Mouse (Mus musculus) thymus, postnatal 0 days (tissue): ENCODE results near the gene B130006D01Rik. TPM values are rescaled to one million over a fixed set of nuclear protein-coding genes. Genes with fewer than 3 reads are reported as not detected.

Experiments used
- DNase-seq: peaks from one replicate; pipeline ENCODE4 v3.0.0-alpha.2; 2015; ENCODE audit warnings: low spot score
- polyA plus RNA-seq: library from polyadenylated mRNA; unstranded; fragments of >200 nt; fragmentation: Nextera tagmentation; extraction: Ambion mirVana; gene quantifications from 2 replicates; pipeline ENCODE4 v1.2.1, GENCODE M21; 2015

The B130006D01Rik gene
- polyA plus RNA-seq, 1 experiment from 2014 or later = 1.0 TPM

DNA sequence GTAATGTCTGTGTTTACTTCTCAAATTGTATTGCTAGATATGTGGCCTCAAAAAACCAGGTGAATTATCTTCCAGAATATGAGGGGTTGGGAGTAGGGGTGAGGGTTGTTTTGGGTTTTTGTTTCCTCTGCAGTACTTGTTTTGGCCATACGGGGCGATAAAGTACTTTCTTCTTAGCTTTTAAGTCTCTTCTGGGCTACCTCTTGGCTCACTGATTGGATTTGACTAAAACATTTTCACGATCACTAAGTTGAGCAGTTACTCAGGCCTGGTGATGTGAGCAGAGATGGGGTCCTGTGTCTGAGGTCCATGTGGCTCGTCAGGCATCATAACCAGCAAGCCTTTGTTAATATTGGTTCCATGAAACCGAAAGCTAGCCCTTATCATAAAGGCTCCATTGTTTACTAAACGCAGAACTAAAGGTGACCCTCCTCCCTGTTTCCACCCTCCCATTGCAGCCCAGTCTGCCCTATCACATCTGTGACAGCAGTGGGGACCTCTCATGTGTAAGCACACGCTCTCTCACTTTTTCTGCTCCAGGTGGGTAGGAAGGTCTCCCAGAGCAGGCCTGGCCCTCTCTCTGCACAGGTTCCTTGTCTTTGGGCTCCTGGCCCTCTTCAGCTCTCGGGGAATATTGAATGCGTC, 47.5 kb downstream of the B130006D01Rik start:
- DNase-seq = peak; percentile 33

DNA sequence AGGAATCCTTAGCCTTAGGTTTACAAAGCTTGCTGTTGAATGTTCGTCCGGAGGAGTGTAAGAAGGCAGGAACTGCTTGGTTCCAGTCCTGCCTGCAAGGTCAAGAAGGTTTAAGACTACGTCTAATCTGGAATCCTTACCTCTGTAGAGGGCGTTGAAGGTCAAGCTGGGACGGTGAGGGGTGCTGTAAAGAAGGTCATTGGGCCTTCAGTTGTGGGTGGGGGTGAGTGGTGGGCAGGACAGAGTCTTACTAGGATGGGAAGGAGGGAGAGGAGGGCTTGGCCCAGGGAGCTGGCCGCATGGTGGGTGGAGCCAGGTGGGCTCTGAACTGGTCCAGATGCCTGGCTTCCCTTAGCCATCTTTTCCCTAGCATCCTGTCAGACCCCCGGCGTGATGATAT, 48.3 kb downstream of the B130006D01Rik start:
- DNase-seq = no peak

DNA sequence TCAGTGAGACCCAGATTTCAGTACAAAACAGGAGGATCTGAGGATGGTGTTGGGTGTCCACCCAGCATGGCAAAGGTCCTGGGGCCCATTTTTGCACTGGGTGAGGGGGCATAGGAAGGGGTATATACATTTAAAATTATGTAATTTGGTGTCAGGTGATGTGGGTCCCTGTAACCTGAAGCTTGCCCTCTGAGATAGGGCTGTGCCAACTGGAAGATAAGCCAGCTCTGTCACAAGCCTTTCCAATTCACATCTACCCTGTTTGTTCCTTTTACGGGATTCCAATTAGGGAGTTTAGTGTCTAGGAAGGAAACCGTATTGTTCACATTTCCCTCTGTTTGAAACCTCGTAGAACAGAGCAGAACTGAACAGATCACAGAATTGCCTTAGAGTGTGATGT, 49.9 kb downstream of the B130006D01Rik start:
- DNase-seq = no peak

Other genes with a start within 250 kb of the B130006D01Rik start
- 0.09 TPM in 1 of 2 replicates, not detected in the other for gene Nxph3, start 209.0 kb upstream of the B130006D01Rik start, polyA plus RNA-seq
- 1.1 and 1.2 TPM in 2 replicates for gene Ngfr, start 135.9 kb upstream of the B130006D01Rik start, polyA plus RNA-seq
- 175 and 194 TPM in 2 replicates for gene Phb, start 56.6 kb upstream of the B130006D01Rik start, polyA plus RNA-seq
- 11.9 and 14.9 TPM in 2 replicates for gene Zfp652, start 10.9 kb upstream of the B130006D01Rik start, polyA plus RNA-seq
- 0.36 and 0.46 TPM in 2 replicates for gene Phospho1, start 100.9 kb downstream of the B130006D01Rik start, polyA plus RNA-seq
- 92.9 and 111 TPM in 2 replicates for gene Gngt2, start 113.6 kb downstream of the B130006D01Rik start, polyA plus RNA-seq
- gene Abi3, start 118.9 kb downstream of the B130006D01Rik start, polyA plus RNA-seq = 181 and 185 TPM in 2 replicates
- gene B4galnt2, start 191.3 kb downstream of the B130006D01Rik start, polyA plus RNA-seq = 1.1 and 1.2 TPM in 2 replicates